Mouse (Mus musculus): ENCODE data around the gene Gas2l3.

Gene Gas2l3

GRCm38 (mm10) chr10:89395321-89395720, 48.4 kb downstream of the Gas2l3 start:
- no peak for DNase-seq

DNA sequence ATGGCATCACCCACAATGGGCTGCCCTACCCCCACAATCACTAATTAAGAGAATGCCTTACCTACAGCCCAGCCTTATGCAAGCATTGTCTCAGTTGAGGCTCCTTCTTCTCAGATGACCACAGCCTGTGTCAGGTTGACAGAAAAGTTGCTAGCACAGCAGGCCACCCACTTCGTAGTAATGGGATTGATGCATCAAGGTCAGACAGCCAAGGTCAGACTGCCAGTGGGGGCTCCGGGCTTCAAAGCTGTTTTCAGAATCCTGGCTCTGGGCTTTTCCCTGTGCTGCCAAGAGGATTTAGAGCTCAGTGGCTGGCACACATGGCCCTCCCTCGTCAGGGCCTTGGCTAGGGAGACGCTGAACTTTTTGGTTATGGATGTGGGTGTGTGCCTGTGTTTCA, 51.1 kb downstream of the Gas2l3 start:
- no peak for DNase-seq

DNA sequence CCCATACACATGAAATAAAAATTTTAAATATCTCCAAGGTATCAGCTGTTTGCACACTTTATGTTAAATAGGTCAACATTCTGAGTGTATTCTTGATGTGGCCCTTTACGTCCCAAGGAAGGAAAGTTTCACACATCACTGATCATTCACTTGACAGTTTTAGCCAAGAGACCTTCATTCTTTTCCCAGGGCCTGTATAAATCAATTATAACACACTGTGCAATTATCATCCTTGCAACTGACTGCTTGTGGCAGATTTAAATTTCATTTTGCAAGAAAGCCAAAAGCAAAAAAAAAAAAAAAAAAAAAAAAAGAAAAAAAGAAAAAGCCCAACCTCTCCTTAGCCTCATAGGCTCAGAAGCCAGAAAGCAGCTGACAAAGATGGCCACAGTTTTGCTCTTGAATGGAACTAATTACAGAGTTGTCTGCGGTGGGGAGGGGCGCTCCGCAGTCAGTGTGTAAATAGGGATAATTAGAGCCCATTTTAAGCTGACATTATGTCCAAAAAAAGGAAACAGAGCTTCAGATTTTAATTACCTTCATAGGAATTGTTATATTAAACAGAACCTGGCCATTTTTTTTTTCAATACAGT, 52.1 kb downstream of the Gas2l3 start:
- no peak for DNase-seq

GRCm38 (mm10) chr10:89386461-89386860, 57.3 kb downstream of the Gas2l3 start:
- DNase-seq = no peak

DNA sequence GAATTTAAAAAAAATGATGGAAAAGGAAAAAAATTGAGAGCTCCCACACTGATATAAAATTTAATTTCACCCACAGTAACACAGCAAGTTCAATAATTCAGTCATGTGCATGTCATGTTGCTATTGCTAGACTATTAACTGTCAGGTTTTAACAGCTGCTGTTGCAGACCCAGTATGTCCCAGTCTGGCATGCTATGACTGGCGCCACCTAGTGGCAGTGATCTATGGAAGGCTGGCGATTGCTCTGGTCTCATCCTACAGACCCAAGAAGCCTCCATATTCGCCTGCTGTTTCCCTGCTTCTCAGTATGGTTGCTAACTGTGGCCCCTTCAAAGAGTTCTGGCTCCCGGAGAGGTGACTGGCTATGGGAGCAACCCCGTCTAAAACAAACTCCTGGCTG, 60.3 kb downstream of the Gas2l3 start:
- peak; percentile 58 to 69 for DNase-seq

- DNase-seq = no peak
Observed at GRCm38 (mm10) chr10:89377750-89378149, 66.0 kb downstream of the Gas2l3 start.

DNA sequence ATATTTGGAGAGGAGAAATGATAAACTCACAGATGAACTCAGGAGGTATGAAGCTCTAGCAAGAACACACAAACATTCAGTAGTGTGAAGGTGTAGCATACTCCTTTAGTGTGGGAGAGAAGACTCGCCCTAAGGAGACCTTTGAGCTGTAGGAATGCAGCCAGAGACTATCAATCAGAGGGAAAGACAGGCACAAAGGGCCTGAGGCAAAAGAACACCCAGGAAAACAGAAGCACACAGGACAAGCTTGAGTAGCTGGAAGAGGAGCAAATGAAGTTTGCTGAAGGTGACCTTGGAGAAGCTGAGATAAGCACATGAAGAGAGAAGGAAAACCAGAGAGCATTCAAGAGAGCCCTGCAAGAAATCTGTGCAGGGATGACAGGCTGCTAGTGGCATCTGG, 73.7 kb downstream of the Gas2l3 start:
- DNase-seq = no peak

GRCm38 (mm10) chr10:89358933-89359332, 84.8 kb downstream of the Gas2l3 start:
- DNase-seq = no peak
